Mouse (Mus musculus) midbrain, postnatal 0 days (tissue): ENCODE results near the gene Grid2. TPM values are rescaled to one million over a fixed set of nuclear protein-coding genes. Genes with fewer than 3 reads are reported as not detected.

Experiments
- ATAC-seq: fragments of 200-750 bp; cut with Nextera tagmentation; 2 replicates; pipeline ENCODE4 v1.8.0; 2017; ENCODE audit warnings: moderate number of reproducible peaks, mild to moderate bottlenecking, moderate TSS enrichment, moderate library complexity; ENCODE audit not compliant: low FRiP score
- DNase-seq: peaks from one replicate; pipeline ENCODE4 v3.0.0-alpha.2; 2015; ENCODE audit warnings: low spot score
- H3K27ac ChIP-seq: fragments of 300-500 bp; sonication (generic); 2 replicates; pipeline ENCODE4 v1.5.1; 2014; ENCODE audit warnings: low read depth, mild to moderate bottlenecking, low read length, mixed read lengths
- H3K27me3 ChIP-seq: fragments of 300-500 bp; sonication (generic); 2 replicates; pipeline ENCODE4 v1.6.1; 2014; ENCODE audit warnings: low read length, control low read depth, mixed read lengths; ENCODE audit not compliant: insufficient read depth
- H3K36me3 ChIP-seq: fragments of 300-500 bp; sonication (generic); 2 replicates; pipeline ENCODE4 v1.6.1; 2014; ENCODE audit warnings: low read length, control low read depth, mixed read lengths; ENCODE audit not compliant: insufficient read depth
- H3K4me1 ChIP-seq: fragments of 300-500 bp; sonication (generic); 2 replicates; pipeline ENCODE4 v1.6.1; 2014; ENCODE audit warnings: mild to moderate bottlenecking, control low read depth, antibody characterized with exemption, low read length, mixed read lengths; ENCODE audit not compliant: insufficient read depth
- H3K4me2 ChIP-seq: fragments of 300-500 bp; sonication (generic); 2 replicates; pipeline ENCODE4 v1.6.1; 2014; ENCODE audit warnings: low read depth, mild to moderate bottlenecking, low read length, mixed read lengths; ENCODE audit not compliant: poor library complexity, severe bottlenecking
- H3K4me3 ChIP-seq: fragments of 300-500 bp; sonication (generic); 2 replicates; pipeline ENCODE4 v1.5.1; 2014; ENCODE audit warnings: low read depth, mild to moderate bottlenecking, low read length, moderate library complexity
- H3K9ac ChIP-seq: fragments of 300-500 bp; sonication (generic); replicated peaks from 2 replicates; pipeline ENCODE4 v1.6.1; 2014; ENCODE audit warnings: mild to moderate bottlenecking, low read length, moderate library complexity, mixed read lengths; ENCODE audit not compliant: poor library complexity, severe bottlenecking
- H3K9me3 ChIP-seq: fragments of 300-500 bp; sonication (generic); 2 replicates; pipeline ENCODE4 v1.6.1; 2016; ENCODE audit warnings: low read length, control low read depth
- CTCF ChIP-seq: IDR thresholded peaks from 2 replicates; pipeline ENCODE4 v1.5.1; 2016; ENCODE audit warnings: antibody characterized with exemption, mild to moderate bottlenecking
- WGBS: fragments of 180-500 bp; shearing (Covaris S2); extraction: QIAGEN DNeasy Blood & Tissue Kit; methylation state at CpG from one replicate; pipeline ENCODE4 v1.1.7; 2014; 5-methylcytosine and 5-hydroxymethylcytosine counted together
- polyA plus RNA-seq: library from polyadenylated mRNA; unstranded; fragments of >200 nt; fragmentation: Nextera tagmentation; extraction: Ambion mirVana; gene quantifications from 2 replicates; pipeline ENCODE4 v1.2.1, GENCODE M21; 2015
- total RNA-seq: library from RNA; depleted of rRNA; stranded (reverse); fragments of >200 nt; gene quantifications from 2 replicates; pipeline ENCODE4 v1.2.3, GENCODE M21; 2014

Gene Grid2
- total and polyA plus RNA-seq, 2 experiments from 2014 or later = 15.3 to 44.8 TPM

GRCm38 (mm10) chr6:63794679-63795078 lies 539.0 kb downstream of the Grid2 start:
- DNase-seq = no peak
- no peak for TF ChIP-seq CTCF
- Histone ChIP-seq H3K4me1 (no peaks in the 10 kb centered on the region), H3K4me3 (no peak overlapping the region), H3K36me3 (no peaks in the 10 kb centered on the region), H3K27me3 (no peaks in the 10 kb centered on the region), H3K4me2 (no peak overlapping the region), H3K9ac (no peak overlapping the region), H3K9me3 (no peaks in the 10 kb centered on the region), H3K27ac (no peak overlapping the region)
- no peak for ATAC-seq

GRCm38 (mm10) chr6:63820236-63820635 lies 564.6 kb downstream of the Grid2 start:
- DNase-seq (no peak), ATAC-seq (no peak)
- H3K9ac ChIP-seq = no peak overlapping the region
- no peak overlapping the region for H3K27ac ChIP-seq
- no peaks in the 10 kb centered on the region for H3K4me1 ChIP-seq
- no peaks in the 10 kb centered on the region for H3K27me3 ChIP-seq
- TF ChIP-seq CTCF = no peak
- no peaks in the 10 kb centered on the region for H3K9me3 ChIP-seq
- no peaks in the 10 kb centered on the region for H3K36me3 ChIP-seq
- H3K4me3 ChIP-seq = no peak overlapping the region
- no peak overlapping the region for H3K4me2 ChIP-seq
- WGBS = 66% methylated on average over 5 of the region's 5 CpGs

- TF ChIP-seq CTCF = no peak
- no peak overlapping the region for H3K4me2 ChIP-seq
- H3K27ac ChIP-seq = no peak overlapping the region
- H3K4me3 ChIP-seq = no peak overlapping the region
- DNase-seq = peak; percentile 25
- 8% methylated on average over 2 of the region's 2 CpGs for WGBS
- H3K4me1 ChIP-seq = no peaks in the 10 kb centered on the region
- no peaks in the 10 kb centered on the region for H3K9me3 ChIP-seq
- no peaks in the 10 kb centered on the region for H3K36me3 ChIP-seq
- no peak overlapping the region for H3K9ac ChIP-seq
- no peaks in the 10 kb centered on the region for H3K27me3 ChIP-seq
- ATAC-seq = 0 out of 2 replicates have a peak, but pooled peaks have one; percentile 49
These were observed 607.0 kb downstream of the Grid2 start for GRCm38 (mm10) chr6:63862628-63863027.

GRCm38 (mm10) chr6:63877088-63877764 lies 621.5 kb downstream of the Grid2 start:
- 32% methylated on average over 3 of the region's 3 CpGs for WGBS
- DNase-seq (peak; percentile 77), ATAC-seq (peak; percentile 78; the same call in 1 of the 2 replicates)
- no peak overlapping the region for H3K27ac ChIP-seq
- H3K9ac ChIP-seq = no peak overlapping the region
- no peak overlapping the region for H3K4me2 ChIP-seq
- no peak overlapping the region for H3K4me3 ChIP-seq
- H3K4me1 ChIP-seq = no peaks in the 10 kb centered on the region
- no peaks in the 10 kb centered on the region for H3K36me3 ChIP-seq
- H3K9me3 ChIP-seq = no peaks in the 10 kb centered on the region
- no peaks in the 10 kb centered on the region for H3K27me3 ChIP-seq
- TF ChIP-seq CTCF = no peak

GRCm38 (mm10) chr6:63877765-63878345 lies 622.2 kb downstream of the Grid2 start:
- DNase-seq (no peak), ATAC-seq (no peak)
- peak overlapping the region; percentile 44; the same call in 1 of the 2 replicates for H3K27ac ChIP-seq
- no peak overlapping the region for H3K4me3 ChIP-seq
- 19% methylated on average over 6 of the region's 6 CpGs for WGBS
- no peak for TF ChIP-seq CTCF
- H3K9me3 ChIP-seq = no peaks in the 10 kb centered on the region
- H3K4me2 ChIP-seq = no peak overlapping the region
- no peaks in the 10 kb centered on the region for H3K27me3 ChIP-seq
- H3K9ac ChIP-seq = no peak overlapping the region
- H3K4me1 ChIP-seq = no peaks in the 10 kb centered on the region
- no peaks in the 10 kb centered on the region for H3K36me3 ChIP-seq

- DNase-seq = peak; percentile 24
- Histone ChIP-seq H3K9ac (no peak overlapping the region), H3K27me3 (no peaks in the 10 kb centered on the region), H3K27ac (no peak overlapping the region), H3K36me3 (no peaks in the 10 kb centered on the region), H3K4me1 (no peaks in the 10 kb centered on the region), H3K9me3 (no peaks in the 10 kb centered on the region), H3K4me2 (no peak overlapping the region), H3K4me3 (no peak overlapping the region)
- ATAC-seq = no peak
- WGBS = 53% methylated on average over 3 of the region's 3 CpGs
- no peak for TF ChIP-seq CTCF
These were observed 639.0 kb downstream of the Grid2 start for GRCm38 (mm10) chr6:63894714-63895113.
